Mouse (Mus musculus) embryo, embryonic 10 days (tissue): Measurements from ENCODE around the gene Dhx15.

Experiments used
- DNase-seq: peaks from one replicate; pipeline ENCODE4 v3.0.0-alpha.2; 2015; ENCODE audit warnings: low spot score

Dhx15 gene

DNA sequence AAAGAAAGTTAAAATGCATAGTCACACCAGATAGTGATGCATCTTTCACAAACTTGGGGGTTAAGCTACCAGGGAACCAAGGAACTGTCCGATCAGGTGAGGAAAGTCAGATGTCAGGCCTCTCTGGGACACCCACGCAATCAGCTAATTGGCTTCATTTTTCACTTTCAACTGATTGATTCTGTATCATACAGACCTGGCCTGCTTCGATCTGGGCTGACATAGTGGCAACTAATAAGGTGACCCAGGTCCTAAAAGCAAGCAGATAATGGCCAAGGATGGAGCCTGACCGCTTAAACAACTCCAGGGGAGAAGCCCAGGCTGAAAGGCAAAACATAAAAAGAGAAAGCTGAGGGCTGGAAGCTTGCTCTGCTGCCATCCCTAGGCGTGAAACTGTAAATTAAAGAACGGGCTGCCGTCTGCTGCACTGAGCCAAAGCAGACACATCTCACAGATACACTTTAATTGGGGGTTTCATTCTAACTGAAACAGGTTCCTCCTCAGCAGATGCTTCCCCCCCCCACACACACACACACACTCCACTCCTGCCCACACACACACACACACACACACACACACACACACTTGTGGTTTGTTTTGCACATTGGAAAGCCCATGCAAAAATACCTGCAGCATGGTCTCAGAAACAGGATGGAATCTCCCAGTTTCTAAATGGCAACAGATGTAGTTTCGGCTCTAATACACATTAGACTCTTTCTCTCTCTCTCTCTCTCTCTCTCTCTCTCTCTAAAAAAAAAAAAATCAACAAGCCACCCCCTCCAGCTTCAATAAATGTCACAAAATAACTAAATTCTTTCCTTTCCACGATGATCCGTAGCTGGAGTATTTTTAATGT lies 79.3 kb downstream of the Dhx15 start:
- DNase-seq = no peak
